Mouse (Mus musculus) liver, embryonic 14.5 days (tissue): ENCODE results near the gene Rab7b. TPM values are rescaled to one million over a fixed set of nuclear protein-coding genes. Genes with fewer than 3 reads are reported as not detected.

ENCODE experiments used
- ATAC-seq: fragments of 200-750 bp; cut with Nextera tagmentation; 2 replicates; pipeline ENCODE4 v1.8.0; 2017; ENCODE audit warnings: moderate number of reproducible peaks, mild to moderate bottlenecking, moderate library complexity; ENCODE audit not compliant: insufficient read depth
- DNase-seq, 3 experiments: peaks; one replicate each; pipeline ENCODE4 v3.0.0-alpha.2; 2012 to 2013; ENCODE audit warnings: low read depth in 3 of 3, low spot score in 3 of 3
- H3K27ac ChIP-seq: fragments of 300-500 bp; sonication (generic); 2 replicates; pipeline ENCODE4 v1.5.1; 2014; ENCODE audit warnings: moderate library complexity, mild to moderate bottlenecking, control low read depth, inconsistent platforms
- H3K27me3 ChIP-seq: fragments of 300-500 bp; sonication (generic); 2 replicates; pipeline ENCODE4 v1.6.1; 2014; ENCODE audit warnings: mild to moderate bottlenecking, low read length, moderate library complexity; ENCODE audit not compliant: control insufficient read depth, insufficient read depth
- H3K36me3 ChIP-seq: fragments of 300-500 bp; sonication (generic); replicated peaks from 2 replicates; pipeline ENCODE4 v1.6.1; 2014; ENCODE audit warnings: low read depth; ENCODE audit not compliant: control insufficient read depth, insufficient read depth
- H3K4me1 ChIP-seq, 2 experiments: fragments of 200-500 bp in 1 of 2; fragments of 300-500 bp in 1 of 2; sonication (generic) in 1 of 2; replicated peaks; 2 replicates each; pipeline ENCODE4 v1.6.1; 2012 to 2014; ENCODE audit warnings: antibody characterized with exemption in 1 of 2, inconsistent platforms in 1 of 2, low read length in 1 of 2; ENCODE audit not compliant: control insufficient read depth in 2 of 2, insufficient read depth in 2 of 2
- H3K4me2 ChIP-seq: fragments of 300-500 bp; sonication (generic); 2 replicates; pipeline ENCODE4 v1.6.1; 2014; ENCODE audit warnings: low read depth, mild to moderate bottlenecking, control low read depth, moderate library complexity
- H3K4me3 ChIP-seq, 2 experiments: fragments of 200-500 bp in 1 of 2; fragments of 300-500 bp in 1 of 2; sonication (generic) in 1 of 2; 2 replicates each; pipeline ENCODE4 v1.5.1; 2012 to 2014; ENCODE audit warnings: low read depth in 2 of 2, low read length in 2 of 2, mild to moderate bottlenecking in 2 of 2, control low read depth in 1 of 2, inconsistent platforms in 1 of 2, moderate library complexity in 1 of 2; ENCODE audit not compliant: insufficient read depth in 1 of 2
- H3K9ac ChIP-seq: fragments of 300-500 bp; sonication (generic); replicated peaks from 2 replicates; pipeline ENCODE4 v1.6.1; 2014; ENCODE audit warnings: mild to moderate bottlenecking, control low read depth, moderate library complexity
- H3K9me3 ChIP-seq: fragments of 300-500 bp; sonication (generic); 2 replicates; pipeline ENCODE4 v1.6.1; 2016; ENCODE audit warnings: low read length, mixed read lengths; ENCODE audit not compliant: control insufficient read depth
- CTCF ChIP-seq: IDR thresholded peaks from 2 replicates; pipeline ENCODE4 v1.5.1; 2016; ENCODE audit warnings: antibody characterized with exemption, low read depth, control low read depth
- EP300 ChIP-seq: IDR thresholded peaks from 2 replicates; pipeline ENCODE4 v1.6.1; 2016; ENCODE audit warnings: antibody characterized with exemption, low read depth
- WGBS: fragments of 180-500 bp; shearing (Covaris S2); extraction: QIAGEN DNeasy Blood & Tissue Kit; methylation state at CpG from one replicate; pipeline ENCODE4 v1.1.7; 2014; ENCODE audit not compliant: insufficient replicate concordance; 5-methylcytosine and 5-hydroxymethylcytosine counted together
- polyA plus RNA-seq, 2 experiments: library from polyadenylated mRNA; depleted of rRNA in 1 of 2; stranded (reverse) in 1 of 2; unstranded in 1 of 2; fragments of >200 nt; fragmentation: Nextera tagmentation in 1 of 2; extraction: Ambion mirVana in 1 of 2; gene quantifications; 2 replicates each; pipeline versions ENCODE4 v1.2.1 to v1.2.3; 2012 to 2014

Rab7b gene
- polyA plus RNA-seq, 2 experiments = 0.42 to 0.91 TPM

GRCm38 (mm10) chr1:131759667-131760427 lies 71.4 kb downstream of the Rab7b start:
- H3K27ac ChIP-seq = no peak overlapping the region
- peaks cover 0 to under 1% of the 10 kb centered on the region in 2 experiments; a peak in 2 of 4 replicates for H3K4me1 ChIP-seq
- DNase-seq (no peak), ATAC-seq (no peak)
- no peak overlapping the region for H3K4me3 ChIP-seq
- no peak overlapping the region for H3K9ac ChIP-seq
- H3K4me2 ChIP-seq = no peak overlapping the region
- no peaks in the 10 kb centered on the region for H3K9me3 ChIP-seq
- H3K27me3 ChIP-seq = no peaks in the 10 kb centered on the region
- TF ChIP-seq CTCF (no peak), EP300 (no peak)
- H3K36me3 ChIP-seq = no peaks in the 10 kb centered on the region
- 52% methylated on average over 9 of the region's 9 CpGs for WGBS

- no peak overlapping the region for H3K4me3 ChIP-seq
- ATAC-seq = no peak
- H3K27ac ChIP-seq = no peak overlapping the region
- H3K4me1 ChIP-seq = no peaks in the 10 kb centered on the region
- H3K27me3 ChIP-seq = no peaks in the 10 kb centered on the region
- WGBS = 75% methylated on average over 3 of the region's 3 CpGs
- no peak for DNase-seq
- H3K4me2 ChIP-seq = no peak overlapping the region
- TF ChIP-seq EP300 = no peak
- no peak for TF ChIP-seq CTCF
- no peaks in the 10 kb centered on the region for H3K9me3 ChIP-seq
- H3K36me3 ChIP-seq = no peaks in the 10 kb centered on the region
- no peak overlapping the region for H3K9ac ChIP-seq
Measured at GRCm38 (mm10) chr1:131760428-131760820, 71.9 kb downstream of the Rab7b start.

GRCm38 (mm10) chr1:131761079-131761831 lies 72.8 kb downstream of the Rab7b start:
- peak in 1 of 3 experiments; percentile 13 for DNase-seq
- no peak overlapping the region for H3K4me3 ChIP-seq
- no peaks in the 10 kb centered on the region for H3K9me3 ChIP-seq
- no peak overlapping the region for H3K4me2 ChIP-seq
- H3K4me1 ChIP-seq = no peaks in the 10 kb centered on the region
- H3K9ac ChIP-seq = no peak overlapping the region
- no peak for TF ChIP-seq CTCF
- TF ChIP-seq EP300 = no peak
- H3K27ac ChIP-seq = no peak overlapping the region
- no peaks in the 10 kb centered on the region for H3K36me3 ChIP-seq
- ATAC-seq = no peak
- WGBS = 48% methylated on average over 13 of the region's 13 CpGs
- H3K27me3 ChIP-seq = no peaks in the 10 kb centered on the region

GRCm38 (mm10) chr1:131763683-131764082 lies 75.2 kb downstream of the Rab7b start:
- DNase-seq (no peak), ATAC-seq (no peak)
- 33% methylated on average over 9 of the region's 9 CpGs for WGBS
- Histone ChIP-seq H3K9me3 (no peaks in the 10 kb centered on the region), H3K4me3 (no peak overlapping the region), H3K9ac (no peak overlapping the region), H3K27me3 (no peaks in the 10 kb centered on the region), H3K27ac (no peak overlapping the region), H3K4me1 (no peaks in the 10 kb centered on the region), H3K36me3 (no peaks in the 10 kb centered on the region), H3K4me2 (no peak overlapping the region)
- no peak for TF ChIP-seq CTCF
- no peak for TF ChIP-seq EP300

- H3K27ac ChIP-seq = no peak overlapping the region
- H3K4me3 ChIP-seq = no peak overlapping the region
- H3K4me1 ChIP-seq = no peaks in the 10 kb centered on the region
- no peak overlapping the region for H3K9ac ChIP-seq
- no peak for ATAC-seq
- H3K9me3 ChIP-seq = no peaks in the 10 kb centered on the region
- no peak for TF ChIP-seq CTCF
- TF ChIP-seq EP300 = no peak
- no peaks in the 10 kb centered on the region for H3K36me3 ChIP-seq
- WGBS = 37% methylated on average over 8 of the region's 8 CpGs
- DNase-seq = no peak
- H3K27me3 ChIP-seq = no peaks in the 10 kb centered on the region
- H3K4me2 ChIP-seq = no peak overlapping the region
Measured at GRCm38 (mm10) chr1:131764581-131765338, 76.3 kb downstream of the Rab7b start.

Other genes starting within 250 kb of the Rab7b start
- gene Srgap2, start 161.3 kb upstream of the Rab7b start, polyA plus RNA-seq (2012; rRNA removed) = 4.4 and 4.9 TPM in 2 replicates
- 3.9 and 4.9 TPM in 2 replicates for gene Srgap2, start 161.3 kb upstream of the Rab7b start, polyA plus RNA-seq (2014; fragmentation: Nextera tagmentation; extraction: Ambion mirVana)
- 1.1 and 1.3 TPM in 2 replicates for gene Fam72a, start 160.8 kb upstream of the Rab7b start, polyA plus RNA-seq (2012; rRNA removed)
- gene Fam72a, start 160.8 kb upstream of the Rab7b start, polyA plus RNA-seq (2014; fragmentation: Nextera tagmentation; extraction: Ambion mirVana) = 1.3 and 1.7 TPM in 2 replicates
- gene Avpr1b, start 89.5 kb upstream of the Rab7b start, polyA plus RNA-seq (2012; rRNA removed) = not detected in 2 replicates
- not detected in 2 replicates for gene Avpr1b, start 89.5 kb upstream of the Rab7b start, polyA plus RNA-seq (2014; fragmentation: Nextera tagmentation; extraction: Ambion mirVana)
- gene Ctse, start 50.4 kb upstream of the Rab7b start, polyA plus RNA-seq (2012; rRNA removed) = 8.9 and 11.0 TPM in 2 replicates
- 19.5 and 20.4 TPM in 2 replicates for gene Ctse, start 50.4 kb upstream of the Rab7b start, polyA plus RNA-seq (2014; fragmentation: Nextera tagmentation; extraction: Ambion mirVana)
- not detected in 2 replicates for gene Slc26a9, start 55.3 kb downstream of the Rab7b start, polyA plus RNA-seq (2012; rRNA removed)
- 0.06 TPM in 1 of 2 replicates, not detected in the other for gene Slc26a9, start 55.3 kb downstream of the Rab7b start, polyA plus RNA-seq (2014; fragmentation: Nextera tagmentation; extraction: Ambion mirVana)
- gene Pm20d1, start 108.7 kb downstream of the Rab7b start, polyA plus RNA-seq (2012; rRNA removed) = 1.7 and 2.0 TPM in 2 replicates
- gene Pm20d1, start 108.7 kb downstream of the Rab7b start, polyA plus RNA-seq (2014; fragmentation: Nextera tagmentation; extraction: Ambion mirVana) = 3.4 and 5.6 TPM in 2 replicates
- gene Slc41a1, start 138.8 kb downstream of the Rab7b start, polyA plus RNA-seq (2012; rRNA removed) = 1.3 TPM in 2 replicates
- gene Slc41a1, start 138.8 kb downstream of the Rab7b start, polyA plus RNA-seq (2014; fragmentation: Nextera tagmentation; extraction: Ambion mirVana) = 0.83 and 0.87 TPM in 2 replicates
- 7.3 and 8.3 TPM in 2 replicates for gene Rab29, start 178.5 kb downstream of the Rab7b start, polyA plus RNA-seq (2012; rRNA removed)
- 10.7 and 11.7 TPM in 2 replicates for gene Rab29, start 178.5 kb downstream of the Rab7b start, polyA plus RNA-seq (2014; fragmentation: Nextera tagmentation; extraction: Ambion mirVana)
- gene Nucks1, start 221.8 kb downstream of the Rab7b start, polyA plus RNA-seq (2012; rRNA removed) = 18.0 and 23.2 TPM in 2 replicates
- 20.2 and 21.3 TPM in 2 replicates for gene Nucks1, start 221.8 kb downstream of the Rab7b start, polyA plus RNA-seq (2014; fragmentation: Nextera tagmentation; extraction: Ambion mirVana)